Mouse (Mus musculus) embryonic stem cell, embryonic (primary cell): ENCODE data around the gene Mxd4.

Experiments used
- CTCF ChIA-PET, 4 experiments: fragments of 300-600 bp in 2 of 4; fragments of 350-600 bp in 2 of 4; sonication (Branson Sonifier 250); formaldehyde crosslinking; loops; one replicate each; lab custom pipeline; 2022; ENCODE audit warnings: inconsistent platforms in 2 of 4; lab: Charles Lee
- POLR2A ChIA-PET, 4 experiments: fragments of 300-600 bp in 2 of 4; fragments of 350-600 bp in 2 of 4; sonication (Branson Sonifier 250); formaldehyde crosslinking; loops; one replicate each; lab custom pipeline; 2022; ENCODE audit warnings: antibody characterized with exemption in 4 of 4, inconsistent platforms in 1 of 4; lab: Charles Lee

Gene Mxd4

GRCm38 (mm10) chr5:34207503-34207902 is 20.0 kb upstream of the Mxd4 start:
- ChIA-PET POLR2A (interaction anchor here (0.5 to 2.0 kb wide), 7 partner anchors 19 to 429 kb away, joined by 3 to 5 read pairs (median 3); partner anchors contain the start of genes Tnip2 (in 2 of the 4), Mfsd10 (in 1 of the 4) and Mxd4 (in 1 of the 4)), CTCF (interaction anchor here in 2 of 4 experiments (0.5 to 1.1 kb wide), 5 partner anchors 18 to 462 kb away, joined by 3 to 4 read pairs (median 3); no protein-coding TSS in a partner anchor)

- CTCF ChIA-PET, result interaction anchor here in 2 of 4 experiments (0.6 to 1.8 kb wide), 4 partner anchors 14 to 34 kb away, joined by 3 to 10 read pairs (median 4); no protein-coding TSS in a partner anchor
- POLR2A ChIA-PET, result interaction anchor here in 2 of 4 experiments (0.9 to 1.4 kb wide), 2 partner anchors 18 to 136 kb away, joined by 3 read pairs; partner anchors contain the start of gene Mxd4 (in 1 of the 2)
Measured at GRCm38 (mm10) chr5:34205788-34206187, 18.3 kb upstream of the Mxd4 start.

GRCm38 (mm10) chr5:34204911-34205310 is 17.4 kb upstream of the Mxd4 start:
- CTCF ChIA-PET, result interaction anchor here in 2 of 4 experiments (0.6 to 1.8 kb wide), 3 partner anchors 13 to 271 kb away, joined by 3 to 9 read pairs (median 4); no protein-coding TSS in a partner anchor
- POLR2A ChIA-PET, result no interaction called here

- ChIA-PET CTCF (interaction anchor here in 2 of 4 experiments (0.5 to 1.0 kb wide), 2 partner anchors 8 to 262 kb away, joined by 3 to 4 read pairs; no protein-coding TSS in a partner anchor), POLR2A (interaction anchor here in 1 of 4 experiments (1.0 kb wide), 1 partner anchor 16 kb away, joined by 4 read pairs; no protein-coding TSS in a partner anchor)
Measured at GRCm38 (mm10) chr5:34202006-34202405, 14.5 kb upstream of the Mxd4 start.

- ChIA-PET CTCF (interaction anchor here in 2 of 4 experiments (0.5 to 1.0 kb wide), 2 partner anchors 9 to 263 kb away, joined by 3 to 4 read pairs; no protein-coding TSS in a partner anchor), POLR2A (interaction anchor here in 1 of 4 experiments (1.0 kb wide), 1 partner anchor 16 kb away, joined by 4 read pairs; no protein-coding TSS in a partner anchor)
Measured at GRCm38 (mm10) chr5:34201396-34201795, 13.9 kb upstream of the Mxd4 start.

GRCm38 (mm10) chr5:34198615-34199014 is 11.1 kb upstream of the Mxd4 start:
- ChIA-PET CTCF (interaction anchor here in 2 of 4 experiments (1.0 to 1.3 kb wide), 2 partner anchors 11 to 37 kb away, joined by 5 to 8 read pairs; no protein-coding TSS in a partner anchor), POLR2A (no interaction called here)

- POLR2A ChIA-PET, result no interaction called here
- CTCF ChIA-PET, result interaction anchor here in 1 of 4 experiments (1.3 kb wide), 1 partner anchor 13 kb away, joined by 8 read pairs; no protein-coding TSS in a partner anchor
Measured at GRCm38 (mm10) chr5:34197243-34197642, 9.7 kb upstream of the Mxd4 start.

- CTCF ChIA-PET, result interaction anchor here in 2 of 4 experiments (1.2 to 1.4 kb wide), 2 partner anchors 14 to 40 kb away, joined by 4 to 17 read pairs; no protein-coding TSS in a partner anchor
- POLR2A ChIA-PET, result interaction anchor here in 2 of 4 experiments (1.0 to 1.4 kb wide), 3 partner anchors 9 to 140 kb away, joined by 4 to 8 read pairs (median 5); partner anchors contain the start of genes Mxd4 (in 1 of the 2) and Rnf4 (in 1 of the 2)
Measured at GRCm38 (mm10) chr5:34196423-34196822, 8.9 kb upstream of the Mxd4 start.

GRCm38 (mm10) chr5:34195786-34196185 is 8.3 kb upstream of the Mxd4 start:
- ChIA-PET CTCF (interaction anchor here in 2 of 4 experiments (1.2 to 1.4 kb wide), 2 partner anchors 14 to 40 kb away, joined by 4 to 17 read pairs; no protein-coding TSS in a partner anchor), POLR2A (interaction anchor here in 2 of 4 experiments (0.6 to 1.4 kb wide), 4 partner anchors 8 to 141 kb away, joined by 3 to 8 read pairs (median 4); partner anchors contain the start of genes Mxd4 (in 1 of the 2) and Rnf4 (in 1 of the 2))

GRCm38 (mm10) chr5:34194975-34195662 is 7.6 kb upstream of the Mxd4 start:
- CTCF ChIA-PET, result interaction anchor here in 1 of 4 experiments (1.4 kb wide), 1 partner anchor 41 kb away, joined by 4 read pairs; no protein-coding TSS in a partner anchor

GRCm38 (mm10) chr5:34194426-34194825 is 6.9 kb upstream of the Mxd4 start:
- POLR2A ChIA-PET, result interaction anchor here in 1 of 4 experiments (0.7 kb wide), 1 partner anchor 451 kb away, joined by 3 read pairs; no protein-coding TSS in a partner anchor
- CTCF ChIA-PET, result interaction anchor here in 1 of 4 experiments (0.6 kb wide), 1 partner anchor 97 kb away, joined by 4 read pairs; no protein-coding TSS in a partner anchor

More at GRCm38 (mm10) chr5:34194975-34195662, 7.6 kb upstream of the Mxd4 start:
- POLR2A ChIA-PET, result interaction anchor here in 2 of 4 experiments (0.6 to 1.4 kb wide), 3 partner anchors 15 to 451 kb away, joined by 3 to 5 read pairs (median 3); no protein-coding TSS in a partner anchor

- POLR2A ChIA-PET, result interaction anchor here in 2 of 4 experiments (0.5 to 0.7 kb wide), 2 partner anchors 138 to 401 kb away, joined by 4 to 10 read pairs; no protein-coding TSS in a partner anchor
- CTCF ChIA-PET, result interaction anchor here (0.6 to 1.5 kb wide), 9 partner anchors 14 to 298 kb away, joined by 3 to 7 read pairs (median 4); no protein-coding TSS in a partner anchor
Measured at GRCm38 (mm10) chr5:34191843-34192242, 4.3 kb upstream of the Mxd4 start.

- POLR2A ChIA-PET, result interaction anchor here in 2 of 4 experiments (0.5 kb wide), 3 partner anchors 19 to 528 kb away, joined by 3 to 4 read pairs (median 4); no protein-coding TSS in a partner anchor
Measured at GRCm38 (mm10) chr5:34191021-34191420, 3.5 kb upstream of the Mxd4 start.

GRCm38 (mm10) chr5:34189521-34189920 is 2.0 kb upstream of the Mxd4 start:
- CTCF ChIA-PET, result interaction anchor here in 1 of 4 experiments (2.7 kb wide), 1 partner anchor 21 kb away, joined by 9 read pairs; no protein-coding TSS in a partner anchor

More at GRCm38 (mm10) chr5:34191021-34191420, 3.5 kb upstream of the Mxd4 start:
- CTCF ChIA-PET, result interaction anchor here (0.6 to 1.4 kb wide), 5 partner anchors 14 to 165 kb away, joined by 3 to 4 read pairs (median 3); no protein-coding TSS in a partner anchor

GRCm38 (mm10) chr5:34188856-34189255 is 1.3 kb upstream of the Mxd4 start:
- POLR2A ChIA-PET, result interaction anchor here in 2 of 4 experiments (1.2 to 6.4 kb wide), 11 partner anchors 11 to 532 kb away, joined by 3 to 65 read pairs (median 12); partner anchors contain the start of genes Haus3 (in 2 of the 2), Poln (in 2 of the 2), Grk4 (in 1 of the 2) and Nop14 (in 1 of the 2)

More at GRCm38 (mm10) chr5:34189521-34189920, 2.0 kb upstream of the Mxd4 start:
- POLR2A ChIA-PET, result interaction anchor here in 2 of 4 experiments (0.6 to 6.4 kb wide), 5 partner anchors 18 to 470 kb away, joined by 3 to 65 read pairs (median 33); partner anchors contain the start of genes Haus3 (in 2 of the 2), Poln (in 2 of the 2), Grk4 (in 1 of the 2) and Nop14 (in 1 of the 2)

GRCm38 (mm10) chr5:34186961-34187391 is 544 bp downstream of the Mxd4 start:
- ChIA-PET CTCF (interaction anchor here in 3 of 4 experiments (0.6 to 1.5 kb wide), 5 partner anchors 14 to 254 kb away, joined by 3 to 13 read pairs (median 3); no protein-coding TSS in a partner anchor), POLR2A (interaction anchor here in 3 of 4 experiments (0.6 to 6.4 kb wide), 18 partner anchors 9 to 762 kb away, joined by 3 to 65 read pairs (median 8); partner anchors contain the start of genes Haus3 (in 3 of the 3), Poln (in 3 of the 3), Fam193a (in 1 of the 3) and Grk4 (in 1 of the 3))

More at GRCm38 (mm10) chr5:34188856-34189255, 1.3 kb upstream of the Mxd4 start:
- CTCF ChIA-PET, result interaction anchor here in 1 of 4 experiments (2.7 kb wide), 1 partner anchor 21 kb away, joined by 9 read pairs; no protein-coding TSS in a partner anchor
